Mouse (Mus musculus) ovary, adult 18-20 months (tissue): ENCODE data around the gene Bcl2l1.

ENCODE experiments used
- DNase-seq: peaks from one replicate; pipeline ENCODE4 v3.0.0; 2022; ENCODE audit warnings: low spot score, mixed read lengths

Gene Bcl2l1

DNA sequence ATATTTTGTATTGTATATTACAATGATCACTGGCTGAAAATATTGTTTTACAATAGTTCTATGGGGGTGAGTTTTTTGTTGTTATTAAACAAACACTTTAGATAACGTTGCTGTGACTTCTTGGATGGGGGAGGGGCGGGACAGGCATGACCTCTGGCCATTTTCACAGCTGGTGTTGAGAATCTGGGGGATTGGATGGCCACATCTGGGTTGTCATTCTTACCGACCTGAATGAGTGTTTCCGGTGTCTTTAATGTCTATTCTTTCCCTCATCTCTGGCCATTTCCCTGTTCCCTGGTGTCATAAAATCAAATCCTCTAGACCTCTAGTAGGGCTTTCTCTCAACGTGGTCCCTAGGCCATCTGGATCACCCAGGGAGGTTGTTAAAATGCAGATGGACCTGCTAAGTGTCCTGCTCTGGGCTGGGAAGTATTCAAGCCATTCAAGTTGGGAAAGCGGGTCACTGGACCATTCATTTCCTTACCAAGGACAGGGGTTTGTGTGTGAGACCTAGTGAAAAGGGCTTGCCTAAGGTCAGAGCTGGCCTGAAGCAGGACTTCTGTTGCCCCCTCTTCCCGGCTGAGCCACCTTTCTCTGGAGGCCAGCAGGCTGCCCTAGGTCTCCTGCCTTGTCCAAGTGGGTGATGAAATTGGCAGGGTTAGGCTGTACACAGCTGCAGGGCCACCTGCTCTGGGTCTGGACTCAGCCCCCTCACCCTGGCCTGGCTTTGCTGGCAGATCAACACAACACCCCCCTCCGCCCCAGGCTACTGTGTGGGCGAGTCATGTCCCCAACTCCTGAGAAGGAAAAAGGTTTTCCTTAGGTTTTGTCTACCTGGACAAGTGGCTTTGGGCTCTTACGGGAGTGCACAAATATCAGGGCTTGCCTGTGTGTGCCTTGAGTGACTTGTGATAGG is 94.0 kb downstream of the Bcl2l1 start:
- DNase-seq: no peak

DNA sequence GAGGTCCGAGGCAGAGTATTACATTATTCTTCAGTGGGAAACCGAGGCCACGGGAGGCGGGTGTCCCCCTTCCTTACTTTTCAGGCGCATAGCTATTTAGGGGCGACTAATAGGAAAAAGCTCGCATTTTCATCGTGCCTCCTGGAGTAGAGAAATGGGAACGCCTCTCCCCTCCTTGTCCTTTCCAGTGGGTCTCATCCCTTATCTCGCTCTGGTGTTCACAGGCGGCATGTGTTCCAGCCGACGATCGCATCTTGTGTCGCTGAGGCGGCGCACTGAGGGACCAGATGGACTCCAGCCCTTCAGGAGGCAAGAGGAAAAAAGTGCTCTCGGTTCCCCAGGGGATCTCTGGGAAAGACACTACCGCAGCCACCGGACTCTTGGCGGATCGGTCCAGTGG is 94.8 kb downstream of the Bcl2l1 start:
- no peak for DNase-seq

DNA sequence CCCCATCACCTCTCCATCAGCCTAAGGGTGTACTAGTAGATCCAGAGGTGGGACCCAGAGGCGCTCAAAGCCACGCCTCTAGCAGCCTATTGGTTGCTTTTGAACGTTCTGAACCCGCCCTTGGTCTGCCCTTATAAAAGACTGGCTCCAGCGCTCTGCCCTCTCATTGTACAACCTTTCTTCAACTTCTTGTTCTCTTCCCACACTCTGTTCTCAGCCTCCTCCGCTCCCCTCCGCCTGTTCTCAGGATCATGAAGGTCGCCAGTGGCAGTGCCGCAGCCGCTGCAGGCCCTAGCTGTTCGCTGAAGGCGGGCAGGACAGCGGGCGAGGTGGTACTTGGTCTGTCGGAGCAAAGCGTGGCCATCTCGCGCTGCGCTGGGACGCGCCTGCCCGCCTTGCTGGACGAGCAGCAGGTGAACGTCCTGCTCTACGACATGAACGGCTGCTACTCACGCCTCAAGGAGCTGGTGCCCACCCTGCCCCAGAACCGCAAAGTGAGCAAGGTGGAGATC is 95.4 kb downstream of the Bcl2l1 start, which contains the start of gene Id1:
TSS of gene Id1 (plus strand) at position 162 of the 512 bp plus-strand sequence.
- peak; percentile 83 for DNase-seq

DNA sequence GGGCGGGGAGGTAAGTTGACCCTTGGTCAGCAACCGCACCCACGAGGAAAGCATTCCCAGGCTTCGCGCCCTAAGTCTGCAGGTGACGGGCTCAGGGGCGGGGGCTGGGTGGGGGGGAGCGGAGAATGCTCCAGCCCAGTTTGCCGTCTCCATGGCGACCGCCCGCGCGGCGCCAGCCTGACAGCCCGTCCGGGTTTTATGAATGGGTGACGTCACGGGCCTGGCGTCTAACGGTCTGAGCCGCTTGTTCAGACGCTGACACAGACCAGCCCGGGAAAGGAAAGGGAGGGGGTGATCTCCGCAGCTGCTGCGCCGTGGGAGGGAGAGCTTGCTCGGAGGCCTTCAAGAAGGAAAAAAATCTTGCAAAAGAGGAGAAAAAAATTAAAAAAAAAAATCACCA is 96.5 kb downstream of the Bcl2l1 start:
- peak; percentile 94 for DNase-seq

DNA sequence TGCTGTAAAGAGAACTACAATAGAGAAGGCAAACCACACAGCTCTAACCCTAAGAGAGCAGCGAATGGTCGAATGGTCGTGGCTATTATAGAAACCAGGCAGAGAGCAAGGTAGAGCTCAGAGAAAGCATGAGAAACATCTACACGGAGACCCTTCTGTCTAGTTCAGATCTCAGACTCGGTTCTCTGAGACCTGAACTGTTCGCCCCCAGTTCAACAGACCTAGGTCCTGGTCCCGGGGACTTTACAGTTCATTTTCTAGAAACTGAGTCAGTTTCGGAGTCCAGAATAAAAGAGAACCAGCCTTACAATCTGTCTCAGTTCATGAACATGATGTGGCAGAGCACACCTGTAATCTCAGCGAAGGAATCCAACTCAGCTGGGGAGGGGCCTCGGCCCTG is 97.0 kb downstream of the Bcl2l1 start:
- DNase-seq: no peak

DNA sequence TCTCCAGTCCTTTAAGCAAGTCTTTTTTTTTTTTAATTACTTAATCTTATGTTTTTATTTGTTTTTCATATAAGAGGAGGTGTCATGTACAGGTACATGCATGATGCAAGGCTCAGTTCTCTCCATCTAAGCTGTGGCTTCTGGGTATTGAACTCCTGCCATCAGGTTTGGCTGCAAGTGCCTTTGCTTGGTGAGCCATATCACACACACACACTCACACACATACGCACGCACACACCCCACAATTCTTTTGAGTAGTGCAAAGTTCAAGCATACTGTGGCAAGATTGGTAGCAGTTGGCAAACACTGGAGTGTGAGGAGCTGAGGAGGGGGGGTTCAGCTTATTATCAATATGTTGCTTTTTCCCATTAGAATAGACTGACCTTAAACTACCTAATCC is 98.3 kb downstream of the Bcl2l1 start:
- DNase-seq: no peak
